Mouse (Mus musculus) heart, adult 2 months (tissue): ENCODE data around the gene Egr4.

Experiments used
- CTCF ChIP-seq: fragments of 200-600 bp; IDR thresholded peaks from 2 replicates; pipeline ENCODE4 v1.8.1; 2022; ENCODE audit warnings: antibody characterized with exemption, mild to moderate bottlenecking, moderate library complexity
- EP300 ChIP-seq: fragments of 200-500 bp; IDR thresholded peaks from 2 replicates; pipeline ENCODE4 v1.6.1; 2011; ENCODE audit warnings: low read depth, low read length, control low read depth; ENCODE audit not compliant: insufficient read depth
- POLR2A ChIP-seq: fragments of 200-500 bp; IDR thresholded peaks from 2 replicates; pipeline ENCODE4 v1.6.1; 2011; ENCODE audit warnings: mild to moderate bottlenecking, low read depth, low read length, control low read depth; ENCODE audit not compliant: insufficient read depth

- TF ChIP-seq POLR2A (no peak), CTCF (no peak), EP300 (no peak)
Measured at GRCm38 (mm10) chr6:85508602-85509001, 4.8 kb downstream of the Egr4 start.
